Mouse (Mus musculus): Measurements from ENCODE around the gene Lama4.

- no peak for TF ChIP-seq POLR2A (IDR thresholded peaks at IDR 0.05; ENCODE audit: borderline replicate concordance, low read depth, low read length)
- TF ChIP-seq CTCF (IDR thresholded peaks at IDR 0.05; ENCODE audit: low read depth, low read length): no peak
These were observed 30.6 kb downstream of the Lama4 start for GRCm38 (mm10) chr10:38995896-38996295.
